Mouse (Mus musculus) heart, adult 2 months (tissue): ENCODE data around the gene Camta1. TPM values are rescaled to one million over a fixed set of nuclear protein-coding genes. Genes with fewer than 3 reads are reported as not detected.
A peak's percentile ranks its signal among the peaks of the same experiment; 100 is the strongest.

ENCODE experiments used
- DNase-seq, 2 experiments: peaks; one replicate each; pipeline ENCODE4 v3.0.0; 2021
- H3K27ac ChIP-seq: fragments of 200-600 bp; 2 replicates; pipeline ENCODE4 v1.8.1; 2022
- H3K27me3 ChIP-seq: fragments of 200-500 bp; 2 replicates; pipeline ENCODE4 v1.6.1; 2012; ENCODE audit warnings: mild to moderate bottlenecking, low read length, inconsistent platforms, mixed read lengths; ENCODE audit not compliant: control insufficient read depth, insufficient read depth
- H3K36me3 ChIP-seq: fragments of 200-500 bp; 2 replicates; pipeline ENCODE4 v1.6.1; 2012; ENCODE audit warnings: low read length, inconsistent platforms; ENCODE audit not compliant: control insufficient read depth, insufficient read depth
- H3K4me1 ChIP-seq: fragments of 200-500 bp; 2 replicates; pipeline ENCODE4 v1.6.1; 2011; ENCODE audit warnings: low read length; ENCODE audit not compliant: control insufficient read depth, insufficient read depth
- H3K4me3 ChIP-seq: fragments of 200-600 bp; 2 replicates; pipeline ENCODE4 v1.8.1; 2022
- H3K79me2 ChIP-seq: fragments of 200-500 bp; replicated peaks from 2 replicates; pipeline ENCODE4 v1.6.1; 2012; ENCODE audit warnings: mild to moderate bottlenecking, inconsistent platforms, low read length, moderate library complexity, mixed read lengths; ENCODE audit not compliant: control insufficient read depth, insufficient read depth
- H3K9ac ChIP-seq: fragments of 200-500 bp; 2 replicates; pipeline ENCODE4 v1.6.1; 2012; ENCODE audit warnings: low read depth, mild to moderate bottlenecking, control low read depth, inconsistent platforms, low read length, mixed read lengths
- CTCF ChIP-seq: fragments of 200-600 bp; IDR thresholded peaks from 2 replicates; pipeline ENCODE4 v1.8.1; 2022; ENCODE audit warnings: antibody characterized with exemption, mild to moderate bottlenecking, moderate library complexity
- EP300 ChIP-seq: fragments of 200-500 bp; IDR thresholded peaks from 2 replicates; pipeline ENCODE4 v1.6.1; 2011; ENCODE audit warnings: low read depth, low read length, control low read depth; ENCODE audit not compliant: insufficient read depth
- POLR2A ChIP-seq: fragments of 200-500 bp; IDR thresholded peaks from 2 replicates; pipeline ENCODE4 v1.6.1; 2011; ENCODE audit warnings: mild to moderate bottlenecking, low read depth, low read length, control low read depth; ENCODE audit not compliant: insufficient read depth
- WGBS: fragments of 180-500 bp; shearing (Covaris S2); methylation state at CpG from one replicate; pipeline ENCODE4 v1.1.7; 2018; 5-methylcytosine and 5-hydroxymethylcytosine counted together
- intact Hi-C: fragments of 180-260 bp; cut with DNase I; formaldehyde crosslinking; loops from one replicate; pipeline ENCODE4 v1.15.1; 2025
- polyA plus RNA-seq: library from polyadenylated mRNA; depleted of rRNA; stranded (reverse); fragments of >200 nt; gene quantifications from 2 replicates; pipeline ENCODE4 v1.2.3, GENCODE M21; 2012
- total RNA-seq, 2 experiments: library from RNA; stranded (reverse); gene quantifications; 2 replicates each; pipeline ENCODE4 v1.2.3; 2021

Gene Camta1
- total and polyA plus RNA-seq, 3 experiments: 39.4 to 234 (median 208) TPM

DNA sequence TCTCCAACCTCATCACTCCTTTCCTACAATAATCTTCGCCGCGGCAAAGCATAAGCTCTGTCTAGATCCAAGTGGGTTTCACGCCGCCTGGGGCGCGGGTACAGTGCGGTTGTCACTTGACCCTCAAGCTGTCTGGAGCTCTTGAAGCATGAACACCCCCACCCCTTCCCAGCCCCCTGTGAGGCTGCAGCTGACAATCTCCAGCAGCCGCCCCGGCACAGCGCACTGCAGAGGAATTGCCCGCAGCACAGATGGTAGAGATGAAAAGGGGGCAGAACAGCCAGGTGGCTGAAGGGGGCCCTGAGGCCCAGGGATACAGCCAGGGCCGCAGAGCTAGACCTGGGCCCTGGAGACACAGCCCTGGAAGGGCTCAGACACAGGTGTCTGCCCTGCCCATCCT is 189.2 kb downstream of the Camta1 start:
- WGBS: 94% methylated on average over 13 of the region's 13 CpGs
- TF ChIP-seq EP300 (no peak), CTCF (no peak), POLR2A (no peak)
- Histone ChIP-seq H3K27me3 (no peaks in the 10 kb centered on the region), H3K79me2 (no peaks in the 10 kb centered on the region), H3K4me3 (no peak overlapping the region), H3K36me3 (no peaks in the 10 kb centered on the region), H3K9ac (no peak overlapping the region), H3K4me1 (peaks cover 2% of the 10 kb centered on the region; the same call in 1 of the 2 replicates), H3K27ac (no peak overlapping the region)
- intact Hi-C loops: no loop called here
- DNase-seq: no peak

- Histone ChIP-seq H3K4me3 (no peak overlapping the region), H3K79me2 (no peaks in the 10 kb centered on the region), H3K27ac (peak overlapping the region; percentile 85), H3K9ac (peak overlapping the region; percentile 45; the same call in 1 of the 2 replicates), H3K4me1 (peaks cover 14% of the 10 kb centered on the region), H3K36me3 (no peaks in the 10 kb centered on the region), H3K27me3 (no peaks in the 10 kb centered on the region)
- no peak for TF ChIP-seq CTCF
- 0 out of 2 replicates have a peak, but pooled peaks have one; percentile 37 for TF ChIP-seq EP300
- TF ChIP-seq POLR2A: no peak
- DNase-seq: peak; percentile 65 to 81
- intact Hi-C loops: no loop called here
- WGBS: 46% methylated on average over 12 of the region's 12 CpGs
These were observed 195.2 kb downstream of the Camta1 start for GRCm38 (mm10) chr4:151666411-151666901.

- TF ChIP-seq POLR2A (no peak), EP300 (0 out of 2 replicates have a peak, but pooled peaks have one; percentile 19), CTCF (no peak)
- intact Hi-C loops: loop anchor here (2.0 to 5.0 kb wide), 2 partner anchors 27 to 91 kb away; no protein-coding TSS in a partner anchor
- Histone ChIP-seq H3K4me1 (peaks cover 10% of the 10 kb centered on the region), H3K36me3 (no peaks in the 10 kb centered on the region), H3K27me3 (no peaks in the 10 kb centered on the region), H3K9ac (no peak overlapping the region), H3K79me2 (no peaks in the 10 kb centered on the region), H3K4me3 (no peak overlapping the region), H3K27ac (peak overlapping the region; percentile 56)
- WGBS: 57% methylated on average over 9 of the region's 9 CpGs
- peak in 1 of 2 experiments; percentile 24 for DNase-seq
These were observed 200.2 kb downstream of the Camta1 start for GRCm38 (mm10) chr4:151661486-151661885.

DNA sequence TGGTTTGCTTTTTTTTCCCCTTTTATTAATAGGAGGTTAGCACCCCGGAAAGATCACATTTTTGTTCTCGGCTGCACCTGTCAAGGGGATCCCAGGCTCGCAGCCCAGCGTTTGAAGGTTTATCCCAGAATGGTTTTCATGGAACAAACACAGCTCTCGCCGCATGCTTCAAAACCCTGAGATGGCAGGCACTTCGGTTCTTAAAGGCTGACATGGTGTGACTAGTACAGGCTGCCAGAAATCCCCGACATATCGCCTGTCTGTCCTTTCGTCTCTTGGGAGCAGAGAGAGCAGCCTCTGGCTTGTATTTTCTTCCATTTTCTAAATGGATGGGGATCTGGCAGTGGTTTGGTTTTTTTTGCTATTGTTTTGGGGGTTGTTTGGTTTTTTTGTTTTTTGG is 205.2 kb downstream of the Camta1 start:
- H3K36me3 ChIP-seq: no peaks in the 10 kb centered on the region
- no peak for DNase-seq
- H3K4me3 ChIP-seq: no peak overlapping the region
- H3K79me2 ChIP-seq: no peaks in the 10 kb centered on the region
- no peak overlapping the region for H3K9ac ChIP-seq
- H3K27me3 ChIP-seq: no peaks in the 10 kb centered on the region
- H3K4me1 ChIP-seq: peaks cover 4% of the 10 kb centered on the region
- WGBS: 49% methylated on average over 10 of the region's 10 CpGs
- no peak overlapping the region for H3K27ac ChIP-seq
- intact Hi-C loops: no loop called here
- no peak for TF ChIP-seq EP300
- no peak for TF ChIP-seq POLR2A
- no peak for TF ChIP-seq CTCF

GRCm38 (mm10) chr4:151655637-151656385 is 205.9 kb downstream of the Camta1 start:
- H3K27ac ChIP-seq: no peak overlapping the region
- H3K79me2 ChIP-seq: no peaks in the 10 kb centered on the region
- intact Hi-C loops: no loop called here
- no peaks in the 10 kb centered on the region for H3K27me3 ChIP-seq
- 72% methylated on average over 16 of the region's 16 CpGs for WGBS
- H3K36me3 ChIP-seq: no peaks in the 10 kb centered on the region
- H3K4me3 ChIP-seq: no peak overlapping the region
- peaks cover under 1% of the 10 kb centered on the region; the same call in 1 of the 2 replicates for H3K4me1 ChIP-seq
- TF ChIP-seq CTCF: no peak
- TF ChIP-seq EP300: no peak
- no peak for TF ChIP-seq POLR2A
- DNase-seq: no peak
- H3K9ac ChIP-seq: no peak overlapping the region

GRCm38 (mm10) chr4:151655227-151655626 is 206.4 kb downstream of the Camta1 start:
- WGBS: 92% methylated on average over 4 of the region's 4 CpGs
- H3K4me3 ChIP-seq: no peak overlapping the region
- intact Hi-C loops: no loop called here
- no peaks in the 10 kb centered on the region for H3K4me1 ChIP-seq
- no peak overlapping the region for H3K27ac ChIP-seq
- H3K79me2 ChIP-seq: no peaks in the 10 kb centered on the region
- H3K27me3 ChIP-seq: no peaks in the 10 kb centered on the region
- H3K36me3 ChIP-seq: no peaks in the 10 kb centered on the region
- DNase-seq: no peak
- H3K9ac ChIP-seq: no peak overlapping the region
- TF ChIP-seq EP300 (no peak), CTCF (no peak), POLR2A (no peak)
